Mouse (Mus musculus): ENCODE results near the gene Ccr1.

DNA sequence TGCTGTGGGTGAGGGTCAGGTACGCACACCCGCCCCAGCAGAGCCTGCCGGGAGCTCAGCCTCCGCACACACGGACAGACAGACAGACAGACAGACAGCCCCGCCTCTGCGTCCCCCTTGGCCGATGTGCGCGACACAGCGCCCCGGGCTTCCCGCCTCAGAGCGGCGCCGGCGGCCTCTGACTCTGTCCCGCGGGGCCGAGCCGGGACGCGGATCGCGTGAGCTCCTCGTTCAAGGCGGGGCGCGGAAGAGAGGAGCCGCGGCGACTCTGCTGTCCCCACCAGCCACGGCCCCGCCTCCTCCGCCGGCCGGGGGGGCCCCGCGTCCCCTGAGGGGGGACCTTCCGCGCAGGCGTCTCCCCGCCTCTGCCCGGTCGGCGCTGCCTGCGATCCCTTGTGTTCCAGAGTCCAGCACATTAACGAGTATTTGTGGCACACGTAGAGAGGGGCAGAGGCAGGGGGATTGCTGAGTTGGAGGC, 43.9 kb downstream of the Ccr1 start:
- TF ChIP-seq CTCF (IDR thresholded peaks at IDR 0.05; ENCODE audit: low read depth) (no peak), EP300 (IDR thresholded peaks at IDR 0.05; ENCODE audit: low read depth) (no peak; the same call in 1 of the 2 replicates)

Measured in liver, embryonic 14.5 days (tissue).